Mouse (Mus musculus): ENCODE measurements around the gene Nap1l3. TPM values are rescaled to one million over a fixed set of nuclear protein-coding genes. Genes with fewer than 3 reads are reported as not detected.

Gene Nap1l3
- polyA plus RNA-seq (2012; rRNA removed), result 4.4 and 4.7 TPM in 2 replicates

GRCm38 (mm10) chrX:122396781-122397581 lies at the start of gene Nap1l3:
TSS of gene Nap1l3 (minus strand) at chrX:122397401.

